Mouse (Mus musculus) hindbrain, embryonic 16.5 days (tissue): ENCODE data around the gene Ptprd. TPM values are rescaled to one million over a fixed set of nuclear protein-coding genes. Genes with fewer than 3 reads are reported as not detected.

Source experiments
- ATAC-seq: fragments of 200-750 bp; cut with Nextera tagmentation; 2 replicates; pipeline ENCODE4 v1.8.0; 2017; ENCODE audit warnings: moderate TSS enrichment, moderate library complexity
- H3K27ac ChIP-seq: fragments of 300-500 bp; sonication (generic); 2 replicates; pipeline ENCODE4 v1.5.1; 2014; ENCODE audit warnings: low read depth, mild to moderate bottlenecking, control low read depth, low read length, moderate library complexity
- H3K27me3 ChIP-seq: fragments of 300-500 bp; sonication (generic); replicated peaks from 2 replicates; pipeline ENCODE4 v1.6.1; 2014; ENCODE audit warnings: low read length; ENCODE audit not compliant: control insufficient read depth, insufficient read depth
- H3K36me3 ChIP-seq: fragments of 300-500 bp; sonication (generic); 2 replicates; pipeline ENCODE4 v1.6.1; 2014; ENCODE audit warnings: mild to moderate bottlenecking, low read length, moderate library complexity, mixed read lengths; ENCODE audit not compliant: control insufficient read depth, insufficient read depth
- H3K4me1 ChIP-seq: fragments of 300-500 bp; sonication (generic); 2 replicates; pipeline ENCODE4 v1.6.1; 2014; ENCODE audit warnings: low read depth, low read length; ENCODE audit not compliant: control insufficient read depth, insufficient read depth
- H3K4me2 ChIP-seq: fragments of 300-500 bp; sonication (generic); 2 replicates; pipeline ENCODE4 v1.6.1; 2014; ENCODE audit warnings: mild to moderate bottlenecking, low read length, control low read depth, moderate library complexity
- H3K4me3 ChIP-seq: fragments of 300-500 bp; sonication (generic); 2 replicates; pipeline ENCODE4 v1.5.1; 2014; ENCODE audit warnings: mild to moderate bottlenecking, low read length, control low read depth, moderate library complexity
- H3K9ac ChIP-seq: fragments of 300-500 bp; sonication (generic); 2 replicates; pipeline ENCODE4 v1.6.1; 2014; ENCODE audit warnings: low read depth, mild to moderate bottlenecking, control low read depth, low read length, moderate library complexity
- H3K9me3 ChIP-seq: fragments of 300-500 bp; sonication (generic); 2 replicates; pipeline ENCODE4 v1.6.1; 2014; ENCODE audit warnings: mild to moderate bottlenecking, low read length, moderate library complexity; ENCODE audit not compliant: control insufficient read depth
- WGBS: fragments of 180-500 bp; shearing (Covaris S2); extraction: QIAGEN DNeasy Blood & Tissue Kit; methylation state at CpG from one replicate; pipeline ENCODE4 v1.1.7; 2014; 5-methylcytosine and 5-hydroxymethylcytosine counted together
- polyA plus RNA-seq: library from polyadenylated mRNA; unstranded; fragments of >200 nt; fragmentation: Nextera tagmentation; extraction: Ambion mirVana; gene quantifications from 2 replicates; pipeline ENCODE4 v1.2.1, GENCODE M21; 2015

The Ptprd gene
- polyA plus RNA-seq, 1 experiment from 2014 or later, result 71.6 TPM

GRCm38 (mm10) chr4:77555841-77556240 lies 655.9 kb downstream of the Ptprd start:
- Histone ChIP-seq H3K27ac (no peak overlapping the region), H3K27me3 (no peaks in the 10 kb centered on the region), H3K36me3 (no peaks in the 10 kb centered on the region), H3K4me2 (no peak overlapping the region), H3K9ac (no peak overlapping the region), H3K9me3 (no peaks in the 10 kb centered on the region), H3K4me3 (no peak overlapping the region), H3K4me1 (no peaks in the 10 kb centered on the region)
- WGBS, result 51% methylated on average over 4 of the region's 4 CpGs
- ATAC-seq, result no peak

GRCm38 (mm10) chr4:77537843-77538242 lies 673.9 kb downstream of the Ptprd start:
- no peaks in the 10 kb centered on the region for H3K27me3 ChIP-seq
- WGBS, result 50% methylated on average over 4 of the region's 4 CpGs
- no peaks in the 10 kb centered on the region for H3K4me1 ChIP-seq
- no peak overlapping the region for H3K4me2 ChIP-seq
- no peak overlapping the region for H3K27ac ChIP-seq
- no peaks in the 10 kb centered on the region for H3K9me3 ChIP-seq
- no peak overlapping the region for H3K4me3 ChIP-seq
- no peak overlapping the region for H3K9ac ChIP-seq
- no peaks in the 10 kb centered on the region for H3K36me3 ChIP-seq
- ATAC-seq, result peak; percentile 17; the same call in 1 of the 2 replicates

- Histone ChIP-seq H3K36me3 (no peaks in the 10 kb centered on the region), H3K9me3 (no peaks in the 10 kb centered on the region), H3K9ac (no peak overlapping the region), H3K27ac (no peak overlapping the region), H3K4me1 (no peaks in the 10 kb centered on the region), H3K27me3 (no peaks in the 10 kb centered on the region), H3K4me2 (no peak overlapping the region), H3K4me3 (no peak overlapping the region)
- ATAC-seq, result peak; percentile 34; the same call in 1 of the 2 replicates
- WGBS, result 36% methylated on average over 5 of the region's 5 CpGs
Measured at GRCm38 (mm10) chr4:77537336-77537735, 674.4 kb downstream of the Ptprd start.

- H3K27ac ChIP-seq, result no peak overlapping the region
- no peak overlapping the region for H3K4me3 ChIP-seq
- no peak overlapping the region for H3K4me2 ChIP-seq
- no peaks in the 10 kb centered on the region for H3K4me1 ChIP-seq
- no peak for ATAC-seq
- no peaks in the 10 kb centered on the region for H3K9me3 ChIP-seq
- no peaks in the 10 kb centered on the region for H3K27me3 ChIP-seq
- H3K36me3 ChIP-seq, result no peaks in the 10 kb centered on the region
- 81% methylated on average over 6 of the region's 6 CpGs for WGBS
- no peak overlapping the region for H3K9ac ChIP-seq
Measured at GRCm38 (mm10) chr4:77535601-77536000, 676.2 kb downstream of the Ptprd start.

GRCm38 (mm10) chr4:77534553-77534952 lies 677.2 kb downstream of the Ptprd start:
- ATAC-seq, result no peak
- no peaks in the 10 kb centered on the region for H3K9me3 ChIP-seq
- H3K27ac ChIP-seq, result no peak overlapping the region
- no peaks in the 10 kb centered on the region for H3K4me1 ChIP-seq
- H3K4me3 ChIP-seq, result no peak overlapping the region
- H3K27me3 ChIP-seq, result no peaks in the 10 kb centered on the region
- H3K4me2 ChIP-seq, result no peak overlapping the region
- no peaks in the 10 kb centered on the region for H3K36me3 ChIP-seq
- 45% methylated on average over 4 of the region's 4 CpGs for WGBS
- no peak overlapping the region for H3K9ac ChIP-seq

- H3K27ac ChIP-seq, result no peak overlapping the region
- H3K27me3 ChIP-seq, result no peaks in the 10 kb centered on the region
- H3K4me1 ChIP-seq, result no peaks in the 10 kb centered on the region
- ATAC-seq, result peak; percentile 86
- WGBS, result 37% methylated on average over 5 of the region's 5 CpGs
- no peaks in the 10 kb centered on the region for H3K36me3 ChIP-seq
- H3K9me3 ChIP-seq, result no peaks in the 10 kb centered on the region
- no peak overlapping the region for H3K9ac ChIP-seq
- H3K4me3 ChIP-seq, result no peak overlapping the region
- no peak overlapping the region for H3K4me2 ChIP-seq
Measured at GRCm38 (mm10) chr4:77519166-77519565, 692.6 kb downstream of the Ptprd start.

- no peaks in the 10 kb centered on the region for H3K36me3 ChIP-seq
- no peaks in the 10 kb centered on the region for H3K9me3 ChIP-seq
- WGBS, result 67% methylated on average over 5 of the region's 5 CpGs
- no peak for ATAC-seq
- H3K9ac ChIP-seq, result no peak overlapping the region
- no peak overlapping the region for H3K4me2 ChIP-seq
- no peak overlapping the region for H3K4me3 ChIP-seq
- H3K27ac ChIP-seq, result no peak overlapping the region
- no peaks in the 10 kb centered on the region for H3K4me1 ChIP-seq
- H3K27me3 ChIP-seq, result no peaks in the 10 kb centered on the region
Measured at GRCm38 (mm10) chr4:77513914-77514628, 697.7 kb downstream of the Ptprd start.

- Histone ChIP-seq H3K4me3 (no peak overlapping the region), H3K9me3 (no peaks in the 10 kb centered on the region), H3K4me2 (no peak overlapping the region), H3K36me3 (no peaks in the 10 kb centered on the region), H3K27me3 (no peaks in the 10 kb centered on the region), H3K4me1 (no peaks in the 10 kb centered on the region), H3K27ac (no peak overlapping the region), H3K9ac (no peak overlapping the region)
- 64% methylated on average over 3 of the region's 3 CpGs for WGBS
- no peak for ATAC-seq
Measured at GRCm38 (mm10) chr4:77513041-77513440, 698.7 kb downstream of the Ptprd start.

GRCm38 (mm10) chr4:77454049-77454448 lies 757.7 kb downstream of the Ptprd start:
- no peak for ATAC-seq
- no peaks in the 10 kb centered on the region for H3K36me3 ChIP-seq
- H3K27me3 ChIP-seq, result no peaks in the 10 kb centered on the region
- H3K4me3 ChIP-seq, result no peak overlapping the region
- H3K4me2 ChIP-seq, result no peak overlapping the region
- H3K27ac ChIP-seq, result no peak overlapping the region
- H3K4me1 ChIP-seq, result no peaks in the 10 kb centered on the region
- H3K9ac ChIP-seq, result no peak overlapping the region
- 76% methylated on average over 7 of the region's 7 CpGs for WGBS
- H3K9me3 ChIP-seq, result no peaks in the 10 kb centered on the region
